Mouse (Mus musculus): ENCODE results near the gene Ptpn3. TPM values are rescaled to one million over a fixed set of nuclear protein-coding genes. Genes with fewer than 3 reads are reported as not detected.
"Not testable (repeated sequence)": the region's sequence is repeated elsewhere in the genome, so short reads cannot be mapped to it uniquely, and the experiment has no call there.

The Ptpn3 gene
- polyA plus RNA-seq, 1 experiment from 2014 or later, result 4.9 TPM

DNA sequence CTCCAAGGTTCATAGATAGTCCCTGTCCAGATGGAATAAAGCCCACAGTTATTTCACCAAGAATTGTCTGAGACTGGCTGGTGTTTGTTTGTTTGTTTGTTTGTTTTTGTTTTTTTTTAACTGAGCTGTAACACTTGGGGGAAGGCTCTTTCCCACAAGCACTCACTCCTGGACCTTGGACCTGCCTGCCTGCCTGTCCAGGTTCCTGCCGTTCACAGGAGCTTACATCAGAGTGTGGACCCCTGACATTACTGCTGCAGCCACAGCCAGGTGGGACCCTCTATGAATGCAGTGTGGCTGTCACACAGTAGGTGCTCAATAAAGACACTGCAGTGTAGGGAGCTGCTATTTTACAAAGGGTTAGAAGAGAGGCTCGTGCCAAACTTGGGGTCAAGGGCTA is 89.9 kb downstream of the Ptpn3 start:
- no peak overlapping the region for H3K9ac ChIP-seq
- ATAC-seq (ENCODE audit: insufficient number of reproducible peaks, insufficient read depth, low FRiP score, low TSS enrichment, low read depth), result no peak
- 75% methylated on average over 2 of the region's 2 CpGs for WGBS
- H3K36me3 ChIP-seq, result no peaks in the 10 kb centered on the region
- no peaks in the 10 kb centered on the region for H3K27me3 ChIP-seq
- no peak overlapping the region for H3K27ac ChIP-seq
- H3K4me2 ChIP-seq, result no peak overlapping the region
- H3K9me3 ChIP-seq, result no peaks in the 10 kb centered on the region
- no peaks in the 10 kb centered on the region for H3K4me1 ChIP-seq
- no peak overlapping the region for H3K4me3 ChIP-seq

DNA sequence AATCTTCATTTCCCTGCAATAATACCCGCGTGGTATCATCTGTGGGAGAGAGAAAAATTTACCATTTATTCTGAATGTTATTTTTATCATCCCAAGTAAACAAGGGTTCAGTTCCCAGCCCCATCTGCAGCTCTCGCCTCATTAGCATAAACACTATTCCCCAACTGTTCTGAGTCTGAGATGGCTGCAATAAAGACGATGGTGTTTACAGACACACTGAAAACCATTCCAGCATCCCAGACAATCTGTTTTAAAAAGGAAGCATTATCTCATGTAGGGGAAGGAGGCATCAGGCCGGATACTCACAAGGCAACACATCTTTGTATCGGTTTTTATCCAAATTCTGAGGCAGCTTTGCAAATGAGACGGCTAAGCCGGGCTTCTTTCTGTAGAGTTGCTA is 95.7 kb downstream of the Ptpn3 start:
- WGBS, result 84% methylated on average over 8 of the region's 8 CpGs
- Histone ChIP-seq H3K4me2 (no peak overlapping the region), H3K27me3 (no peaks in the 10 kb centered on the region), H3K9ac (no peak overlapping the region), H3K36me3 (0 out of 2 replicates have a peak, but pooled peaks cover 3% of the 10 kb centered on the region), H3K4me3 (no peak overlapping the region), H3K4me1 (peaks cover 7% of the 10 kb centered on the region; the same call in 1 of the 2 replicates), H3K9me3 (no peaks in the 10 kb centered on the region), H3K27ac (no peak overlapping the region)
- ATAC-seq (ENCODE audit: insufficient number of reproducible peaks, insufficient read depth, low FRiP score, low TSS enrichment, low read depth), result no peak

DNA sequence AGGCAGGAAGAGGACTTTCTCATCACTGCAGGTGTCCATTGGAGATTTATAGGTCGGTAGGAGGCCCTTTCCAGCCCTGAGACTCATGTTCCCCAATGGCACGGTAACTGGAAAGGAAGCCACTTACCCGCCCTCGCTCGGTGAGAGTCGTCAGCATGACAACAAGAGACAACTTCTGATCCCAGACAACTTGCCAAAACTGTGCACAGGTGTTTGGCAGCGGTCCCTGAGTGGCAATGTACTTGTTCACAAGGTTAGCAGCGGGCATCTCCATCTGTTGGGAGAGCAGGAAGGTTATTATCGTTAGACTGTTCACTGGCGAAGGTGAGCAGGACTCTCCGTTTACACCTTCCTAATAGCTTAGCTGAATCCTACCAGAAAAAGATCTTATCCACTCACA is 96.9 kb downstream of the Ptpn3 start:
- H3K4me1 ChIP-seq, result peaks cover 7% of the 10 kb centered on the region; the same call in 1 of the 2 replicates
- WGBS, result 83% methylated on average over 11 of the region's 11 CpGs
- H3K9ac ChIP-seq, result no peak overlapping the region
- ATAC-seq (ENCODE audit: insufficient number of reproducible peaks, insufficient read depth, low FRiP score, low TSS enrichment, low read depth), result no peak
- H3K4me3 ChIP-seq, result no peak overlapping the region
- H3K9me3 ChIP-seq, result peaks cover under 1% of the 10 kb centered on the region; the same call in 1 of the 2 replicates
- H3K27ac ChIP-seq, result no peak overlapping the region
- no peak overlapping the region for H3K4me2 ChIP-seq
- H3K27me3 ChIP-seq, result no peaks in the 10 kb centered on the region
- H3K36me3 ChIP-seq, result peaks cover 10% of the 10 kb centered on the region; the same call in 1 of the 2 replicates

DNA sequence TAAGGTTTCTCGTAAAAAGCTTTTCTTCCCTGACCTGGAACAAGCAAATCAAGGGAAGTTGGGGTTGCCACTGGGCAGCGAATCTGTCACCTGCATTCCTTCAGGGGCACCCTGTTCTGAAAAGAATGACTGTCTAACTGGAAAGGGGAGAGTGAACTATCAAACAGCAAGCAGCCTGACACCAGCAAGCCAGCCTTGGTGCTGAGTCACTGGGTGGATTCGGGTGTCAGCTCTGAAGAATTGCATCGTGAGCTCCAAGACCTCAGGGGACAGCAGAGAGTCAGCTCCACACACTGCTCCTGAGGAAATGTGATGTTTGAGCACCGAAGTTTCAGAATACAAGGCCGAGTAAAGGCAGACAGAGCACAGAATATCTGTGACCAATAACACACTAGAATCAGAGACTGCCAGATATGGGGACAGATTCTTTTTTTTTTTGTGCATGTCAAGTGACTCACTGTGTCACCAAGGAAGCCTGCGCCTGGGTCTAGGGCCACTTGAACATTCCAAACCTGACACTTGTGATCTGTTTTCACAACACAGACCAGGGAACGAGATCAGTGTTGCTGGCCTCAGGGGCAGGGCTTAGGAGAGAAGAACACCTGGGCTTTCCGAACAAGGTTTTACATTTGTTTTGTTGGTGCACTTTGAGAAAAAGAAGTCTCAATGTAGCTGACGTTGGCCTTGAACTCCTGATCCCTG is 98.8 kb downstream of the Ptpn3 start:
- H3K4me1 ChIP-seq, result peaks cover 7% of the 10 kb centered on the region; the same call in 1 of the 2 replicates
- H3K27ac ChIP-seq, result no peak overlapping the region
- peaks cover 18% of the 10 kb centered on the region; the same call in 1 of the 2 replicates for H3K36me3 ChIP-seq
- WGBS, result 45% methylated on average over 10 of the region's 10 CpGs
- H3K4me3 ChIP-seq, result no peak overlapping the region
- no peaks in the 10 kb centered on the region for H3K27me3 ChIP-seq
- H3K9ac ChIP-seq, result no peak overlapping the region
- ATAC-seq (ENCODE audit: insufficient number of reproducible peaks, insufficient read depth, low FRiP score, low TSS enrichment, low read depth), result no peak
- no peak overlapping the region for H3K4me2 ChIP-seq
- peaks cover 13% of the 10 kb centered on the region; the same call in 1 of the 2 replicates for H3K9me3 ChIP-seq

DNA sequence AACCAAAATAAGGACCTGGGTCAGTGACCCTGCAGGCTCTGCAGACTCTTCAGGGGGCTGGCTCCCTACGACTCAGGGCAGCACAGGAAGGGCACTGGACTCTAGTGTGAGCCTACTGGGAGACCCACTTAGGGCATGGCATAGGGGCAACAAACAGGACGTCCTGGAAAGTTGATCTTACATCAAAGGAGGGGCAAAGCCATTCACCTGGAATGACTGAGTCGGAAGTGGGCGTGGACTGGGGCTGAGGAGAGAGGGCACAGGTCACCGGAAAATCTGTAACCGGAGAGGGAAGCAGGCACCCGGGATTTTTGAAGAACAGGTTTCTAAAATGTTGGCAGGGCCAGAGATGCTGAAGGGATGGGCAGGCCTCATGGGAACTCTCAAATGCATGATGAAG is 99.5 kb downstream of the Ptpn3 start:
- H3K9me3 ChIP-seq, result peaks cover 13% of the 10 kb centered on the region; the same call in 1 of the 2 replicates
- H3K27ac ChIP-seq, result no peak overlapping the region
- H3K9ac ChIP-seq, result no peak overlapping the region
- no peak overlapping the region for H3K4me3 ChIP-seq
- H3K4me1 ChIP-seq, result peaks cover 7% of the 10 kb centered on the region; the same call in 1 of the 2 replicates
- H3K4me2 ChIP-seq, result no peak overlapping the region
- ATAC-seq (ENCODE audit: insufficient number of reproducible peaks, insufficient read depth, low FRiP score, low TSS enrichment, low read depth), result no peak
- H3K36me3 ChIP-seq, result peaks cover 19% of the 10 kb centered on the region; the same call in 1 of the 2 replicates
- H3K27me3 ChIP-seq, result no peaks in the 10 kb centered on the region
- WGBS, result 25% methylated on average over 7 of the region's 7 CpGs

DNA sequence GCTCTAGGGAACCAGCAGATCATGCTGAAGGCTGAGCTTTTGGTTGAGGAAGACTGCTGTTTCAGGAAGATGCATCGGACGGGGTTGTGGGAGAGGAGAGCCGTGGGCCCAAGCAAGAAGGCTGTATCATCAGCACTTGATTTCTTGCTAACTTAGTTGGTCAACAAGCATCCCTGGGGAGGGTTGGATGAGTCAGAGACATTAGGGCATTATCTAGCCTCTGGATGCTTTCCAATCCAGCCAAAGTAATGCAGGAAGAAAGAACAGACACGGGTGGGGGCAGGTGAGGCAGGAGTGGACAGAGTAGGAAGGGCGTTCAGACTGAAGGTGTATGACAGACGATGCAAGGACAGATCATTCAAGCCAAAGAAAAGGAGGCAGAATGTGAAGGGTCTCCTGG is 101.0 kb downstream of the Ptpn3 start:
- Histone ChIP-seq H3K4me3 (no peak overlapping the region), H3K27me3 (no peaks in the 10 kb centered on the region), H3K36me3 (peaks cover 26% of the 10 kb centered on the region; the same call in 1 of the 2 replicates), H3K4me2 (no peak overlapping the region), H3K9me3 (peaks cover 13% of the 10 kb centered on the region; the same call in 1 of the 2 replicates), H3K9ac (no peak overlapping the region), H3K27ac (no peak overlapping the region), H3K4me1 (peaks cover 7% of the 10 kb centered on the region; the same call in 1 of the 2 replicates)
- 93% methylated on average over 6 of the region's 6 CpGs for WGBS
- ATAC-seq (ENCODE audit: insufficient number of reproducible peaks, insufficient read depth, low FRiP score, low TSS enrichment, low read depth), result no peak

DNA sequence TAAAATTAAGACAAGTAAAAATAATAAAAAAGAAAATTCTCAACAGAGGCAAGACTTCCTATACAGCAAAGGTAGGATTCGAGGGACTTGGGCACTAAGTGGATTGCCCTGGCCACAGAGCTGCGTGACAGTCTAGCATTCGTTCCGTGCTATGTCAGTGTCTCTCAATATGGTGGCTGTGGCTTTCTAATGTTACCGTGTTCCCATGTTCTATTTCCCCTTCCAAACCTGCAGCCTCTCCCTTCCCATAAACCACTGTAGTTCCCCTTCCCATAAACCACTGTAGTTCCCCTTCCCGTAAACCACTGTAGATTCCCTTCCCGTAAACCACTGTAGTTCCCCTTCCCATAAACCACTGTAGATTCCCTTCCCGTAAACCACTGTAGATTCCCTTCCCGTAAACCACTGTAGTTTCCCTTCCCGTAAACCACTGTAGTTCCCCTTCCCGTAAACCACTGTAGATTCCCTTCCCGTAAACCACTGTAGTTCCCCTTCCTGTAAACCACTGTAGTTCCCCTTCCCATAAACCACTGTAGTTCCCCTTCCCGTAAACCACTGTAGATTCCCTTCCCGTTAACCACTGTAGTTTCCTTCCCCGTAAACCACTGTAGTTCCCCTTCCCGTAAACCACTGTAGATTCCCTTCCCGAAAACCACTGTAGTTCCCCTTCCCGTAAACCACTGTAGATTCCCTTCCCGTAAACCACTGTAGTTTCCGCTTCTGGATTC is 102.8 kb downstream of the Ptpn3 start:
- peaks cover 13% of the 10 kb centered on the region; the same call in 1 of the 2 replicates for H3K9me3 ChIP-seq
- not testable (repeated sequence) for H3K27ac ChIP-seq; H3K4me1 ChIP-seq; H3K4me3 ChIP-seq; ATAC-seq (ENCODE audit: insufficient number of reproducible peaks, insufficient read depth, low FRiP score, low TSS enrichment, low read depth); H3K27me3 ChIP-seq; H3K9ac ChIP-seq; H3K4me2 ChIP-seq
- 97% methylated on average over 20 of the region's 20 CpGs for WGBS
- H3K36me3 ChIP-seq, result peaks cover 28% of the 10 kb centered on the region

DNA sequence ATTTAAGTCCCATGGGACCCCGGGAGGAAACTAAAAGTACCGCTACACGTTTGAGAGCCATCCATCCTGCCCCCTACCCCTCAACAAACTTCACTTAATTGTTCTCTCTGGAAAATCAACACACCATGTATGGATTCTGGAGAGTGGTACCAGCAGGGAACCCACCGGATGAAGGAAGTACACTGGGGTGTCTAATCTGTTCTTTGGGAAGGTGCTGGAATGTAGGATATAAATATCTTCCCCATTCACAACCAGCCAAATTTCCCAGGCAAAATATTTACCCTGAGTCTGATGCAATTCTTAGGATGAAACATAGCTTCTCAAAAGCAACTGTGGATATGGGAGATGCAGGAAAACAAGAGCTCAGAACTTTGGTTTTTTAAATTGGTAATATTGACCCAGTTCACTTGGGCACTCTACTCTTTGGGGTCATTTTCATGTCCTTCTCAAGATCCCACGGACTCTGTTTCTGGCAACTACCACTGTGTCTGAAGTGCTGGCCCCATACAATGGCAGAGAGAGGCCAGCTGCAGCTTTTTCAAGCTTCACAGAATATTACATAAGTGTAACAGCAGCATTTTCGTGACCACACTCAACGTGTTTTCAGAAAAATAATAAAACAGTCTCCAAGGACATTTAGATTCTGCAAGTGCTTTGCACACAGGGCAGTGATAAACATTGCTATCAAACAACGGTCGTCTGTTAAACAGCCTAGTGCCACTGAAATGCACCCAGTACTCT is 109.9 kb downstream of the Ptpn3 start:
- ATAC-seq (ENCODE audit: insufficient number of reproducible peaks, insufficient read depth, low FRiP score, low TSS enrichment, low read depth), result no peak
- no peaks in the 10 kb centered on the region for H3K4me1 ChIP-seq
- no peaks in the 10 kb centered on the region for H3K9me3 ChIP-seq
- H3K9ac ChIP-seq, result no peak overlapping the region
- no peak overlapping the region for H3K4me3 ChIP-seq
- peaks cover 12% of the 10 kb centered on the region; the same call in 1 of the 2 replicates for H3K36me3 ChIP-seq
- H3K27me3 ChIP-seq, result no peaks in the 10 kb centered on the region
- no peak overlapping the region for H3K4me2 ChIP-seq
- no peak overlapping the region for H3K27ac ChIP-seq
- WGBS, result 80% methylated on average over 9 of the region's 9 CpGs

DNA sequence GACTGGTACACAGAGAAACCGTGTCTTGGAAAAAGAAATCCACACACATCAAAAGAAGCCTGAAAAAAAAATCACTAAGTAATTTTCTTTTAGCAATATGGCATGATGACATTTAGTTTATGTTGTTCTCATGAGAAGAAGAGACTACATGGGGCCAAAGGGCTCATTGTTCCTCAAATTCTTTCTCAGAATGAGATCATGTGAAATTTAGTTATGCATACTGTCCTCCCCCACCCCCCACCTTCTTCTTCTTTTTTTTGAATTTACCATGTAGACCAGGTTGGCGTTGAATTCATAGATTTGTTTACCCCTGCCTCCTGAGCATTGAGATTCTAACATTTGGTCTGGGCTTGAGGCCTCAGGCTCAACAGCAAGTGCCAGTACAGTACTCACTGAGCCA is 111.8 kb downstream of the Ptpn3 start:
- Histone ChIP-seq H3K4me3 (no peak overlapping the region), H3K9ac (no peak overlapping the region), H3K4me1 (peaks cover 5% of the 10 kb centered on the region; the same call in 1 of the 2 replicates), H3K9me3 (no peaks in the 10 kb centered on the region), H3K27ac (no peak overlapping the region), H3K4me2 (no peak overlapping the region), H3K27me3 (no peaks in the 10 kb centered on the region), H3K36me3 (no peaks in the 10 kb centered on the region; the same call in 1 of the 2 replicates)
- ATAC-seq (ENCODE audit: insufficient number of reproducible peaks, insufficient read depth, low FRiP score, low TSS enrichment, low read depth), result no peak
- whole genome bisulfite sequencing, result 75% methylated on average over 2 of the region's 2 CpGs

DNA sequence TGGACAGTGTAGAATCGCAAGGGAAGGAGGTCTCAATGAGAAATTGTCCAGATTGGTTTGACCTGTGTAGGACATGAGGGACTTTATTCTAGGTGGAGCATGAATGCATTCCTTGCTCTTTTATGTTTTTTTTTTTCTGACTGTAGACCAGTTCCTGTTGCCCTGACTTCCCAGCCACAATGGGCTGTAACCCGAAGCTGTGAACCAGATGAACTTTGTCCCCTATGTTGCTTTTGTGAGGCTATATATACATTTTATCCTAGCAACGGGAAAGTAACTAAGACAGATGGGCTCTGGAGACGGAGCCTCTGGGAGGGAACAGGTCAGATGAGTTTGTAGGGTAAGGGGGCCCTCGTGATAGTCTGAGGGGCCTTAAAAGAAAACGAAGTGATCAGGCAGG is 115.6 kb downstream of the Ptpn3 start:
- no peak for ATAC-seq (ENCODE audit: insufficient number of reproducible peaks, insufficient read depth, low FRiP score, low TSS enrichment, low read depth)
- H3K4me3 ChIP-seq, result no peak overlapping the region
- no peaks in the 10 kb centered on the region for H3K27me3 ChIP-seq
- H3K4me2 ChIP-seq, result no peak overlapping the region
- peaks cover 5% of the 10 kb centered on the region; the same call in 1 of the 2 replicates for H3K4me1 ChIP-seq
- no peaks in the 10 kb centered on the region for H3K9me3 ChIP-seq
- no peaks in the 10 kb centered on the region for H3K36me3 ChIP-seq
- no peak overlapping the region for H3K9ac ChIP-seq
- 22% methylated on average over 6 of the region's 6 CpGs for whole genome bisulfite sequencing
- no peak overlapping the region for H3K27ac ChIP-seq

DNA sequence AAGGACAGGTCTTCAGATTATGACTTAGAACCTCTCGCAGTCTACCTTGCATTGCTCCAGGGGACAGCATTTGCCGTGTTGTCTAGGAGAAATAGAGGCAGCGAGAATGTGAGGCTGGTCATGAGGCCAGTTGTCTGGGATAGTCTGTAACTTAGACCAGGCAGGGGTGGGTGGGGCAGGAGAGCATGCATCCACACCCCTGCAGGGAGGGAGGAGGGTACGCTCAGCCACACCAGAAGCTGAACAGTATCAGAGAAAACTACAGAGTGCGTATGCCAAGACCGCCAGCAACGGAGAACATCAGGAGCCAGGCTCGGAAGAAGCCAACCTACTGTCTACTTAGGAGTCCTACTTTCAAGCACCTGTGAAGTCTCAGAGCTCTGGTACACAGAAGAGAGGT is 116.2 kb downstream of the Ptpn3 start:
- peaks cover 5% of the 10 kb centered on the region; the same call in 1 of the 2 replicates for H3K4me1 ChIP-seq
- H3K27me3 ChIP-seq, result no peaks in the 10 kb centered on the region
- H3K27ac ChIP-seq, result no peak overlapping the region
- no peak overlapping the region for H3K9ac ChIP-seq
- H3K4me2 ChIP-seq, result no peak overlapping the region
- H3K9me3 ChIP-seq, result no peaks in the 10 kb centered on the region
- no peak overlapping the region for H3K4me3 ChIP-seq
- H3K36me3 ChIP-seq, result no peaks in the 10 kb centered on the region
- 78% methylated on average over 8 of the region's 8 CpGs for WGBS
- no peak for ATAC-seq (ENCODE audit: insufficient number of reproducible peaks, insufficient read depth, low FRiP score, low TSS enrichment, low read depth)

Data from embryonic facial prominence, embryonic 13.5 days (tissue).